Mouse (Mus musculus): ENCODE results near the gene B3galt6. TPM values are rescaled to one million over a fixed set of nuclear protein-coding genes. Genes with fewer than 3 reads are reported as not detected.
A peak's percentile ranks its signal among the peaks of the same experiment; 100 is the strongest.

Gene B3galt6
- total RNA-seq, 2 experiments from 2014 or later = 1.2 to 1.6 TPM

DNA sequence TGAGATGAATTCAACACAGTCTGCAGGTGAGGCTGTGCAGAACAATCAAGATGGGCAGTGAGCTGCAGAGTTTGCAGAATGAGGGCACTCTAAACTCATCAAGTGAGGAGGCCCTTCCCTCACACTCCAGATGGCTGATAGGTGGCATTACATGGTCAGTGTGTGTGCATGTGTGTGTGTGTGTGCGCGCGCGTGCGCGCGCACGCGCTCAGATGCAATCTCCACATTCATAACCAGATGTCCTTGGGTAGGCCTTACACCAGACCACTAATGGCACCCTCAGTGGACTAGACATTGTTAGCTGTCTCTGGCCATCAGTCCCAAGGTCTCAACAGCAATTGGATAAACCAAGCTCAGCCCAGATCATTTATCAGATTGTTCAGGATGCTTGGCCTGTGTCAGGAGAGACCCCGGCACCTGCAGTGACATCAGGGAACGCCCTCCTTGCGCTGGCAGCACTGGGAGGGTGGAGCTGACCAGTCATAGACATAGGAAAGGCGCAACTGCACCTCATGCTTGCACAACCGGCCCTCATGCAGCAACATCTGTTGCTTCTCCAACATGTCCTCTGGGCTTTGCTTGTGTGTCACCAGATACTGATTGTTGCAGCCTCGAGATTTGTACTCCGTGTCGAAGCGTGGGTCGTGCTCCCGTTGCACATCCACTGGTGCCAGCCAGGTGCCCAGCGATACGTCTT lies 1.1 kb downstream of the B3galt6 start:
- no peak for DNase-seq

DNA sequence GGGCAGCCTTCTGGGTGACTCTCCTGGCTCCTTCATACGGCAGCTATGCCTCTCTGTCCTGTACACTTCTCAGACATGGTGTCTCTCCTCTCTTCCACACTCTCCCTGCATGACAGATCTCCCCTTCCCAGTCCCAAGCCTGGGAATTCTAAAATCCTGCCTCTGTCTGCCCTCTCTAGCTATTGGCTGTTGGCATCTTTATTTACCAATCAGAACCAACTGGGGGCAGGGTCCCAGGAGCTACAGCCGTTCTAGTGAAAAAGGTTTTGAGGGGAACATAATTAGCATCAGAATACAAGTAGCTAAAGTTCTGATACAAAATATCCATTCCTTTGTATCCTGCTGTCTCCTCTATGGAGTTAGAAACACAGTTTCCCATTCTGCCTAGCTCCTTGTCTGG lies 8.7 kb downstream of the B3galt6 start:
- DNase-seq = no peak

DNA sequence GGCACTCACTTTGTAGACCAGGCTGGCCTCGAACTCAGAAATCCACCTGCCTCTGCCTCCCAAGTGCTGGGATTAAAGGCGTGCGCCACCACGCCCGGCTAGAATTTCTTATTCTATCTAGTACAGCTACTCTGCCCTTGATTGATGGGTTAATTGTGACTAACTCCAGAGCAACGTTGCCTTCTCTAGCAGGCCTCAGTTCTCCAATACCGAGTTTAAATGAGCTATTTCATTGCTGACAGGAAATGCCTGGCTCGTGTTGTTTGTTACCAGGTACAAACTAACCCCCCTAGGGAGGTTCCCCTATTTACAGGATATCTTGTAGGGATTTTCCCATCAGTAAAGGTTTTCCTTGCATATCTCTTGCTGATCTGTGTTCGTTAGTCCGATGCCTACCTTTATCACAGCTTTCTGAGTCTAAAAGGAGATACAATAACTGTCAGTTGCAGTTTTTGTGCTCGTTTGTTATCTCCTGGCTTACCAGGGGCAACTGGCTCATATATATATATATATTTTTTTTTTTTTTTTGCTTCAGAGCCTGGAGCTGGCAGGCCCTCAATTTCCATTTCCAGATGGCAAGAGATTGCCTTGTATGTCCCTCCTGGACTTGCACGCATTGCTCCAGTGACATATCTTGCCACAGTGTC lies 10.9 kb downstream of the B3galt6 start:
- no peak for DNase-seq

DNA sequence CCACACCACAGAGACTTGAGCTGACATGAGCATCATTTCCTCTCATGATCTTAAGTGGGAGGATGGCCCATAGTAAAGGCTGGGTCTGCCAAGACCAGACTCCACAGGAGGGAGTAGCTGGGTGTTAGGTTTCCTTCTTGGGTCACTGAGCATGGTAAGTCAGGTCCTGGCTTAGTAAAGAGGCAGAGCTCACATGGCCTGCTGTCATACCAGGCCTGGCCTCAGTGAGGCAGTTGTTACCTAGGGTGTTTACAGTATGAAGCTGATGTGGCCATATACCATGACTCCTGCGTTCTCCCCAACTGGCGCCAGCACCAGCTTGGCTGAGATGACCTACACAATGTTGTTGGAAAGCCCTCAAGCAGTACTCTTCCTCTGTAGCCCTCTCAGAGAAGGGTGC lies 19.2 kb downstream of the B3galt6 start:
- no peak for DNase-seq

DNA sequence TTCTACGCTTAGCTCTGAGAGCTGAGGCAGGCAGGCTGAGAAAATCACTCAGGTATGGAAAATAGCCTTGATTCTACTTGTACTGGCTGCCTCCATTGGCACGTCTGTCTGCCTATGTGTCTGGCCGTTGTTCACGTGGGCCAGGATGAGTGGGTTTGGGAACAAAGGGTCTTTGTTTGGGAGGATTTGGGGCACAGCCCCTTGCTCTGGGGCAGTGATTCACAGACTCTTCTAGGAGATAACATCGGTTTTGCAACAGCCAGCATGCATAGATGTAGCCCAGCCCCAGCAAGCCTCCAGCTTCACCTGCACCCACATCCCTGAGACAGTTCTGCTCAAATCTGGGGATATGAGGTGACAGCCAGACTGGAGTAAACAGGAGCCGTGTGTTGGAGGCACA lies 19.8 kb downstream of the B3galt6 start:
- DNase-seq = no peak

DNA sequence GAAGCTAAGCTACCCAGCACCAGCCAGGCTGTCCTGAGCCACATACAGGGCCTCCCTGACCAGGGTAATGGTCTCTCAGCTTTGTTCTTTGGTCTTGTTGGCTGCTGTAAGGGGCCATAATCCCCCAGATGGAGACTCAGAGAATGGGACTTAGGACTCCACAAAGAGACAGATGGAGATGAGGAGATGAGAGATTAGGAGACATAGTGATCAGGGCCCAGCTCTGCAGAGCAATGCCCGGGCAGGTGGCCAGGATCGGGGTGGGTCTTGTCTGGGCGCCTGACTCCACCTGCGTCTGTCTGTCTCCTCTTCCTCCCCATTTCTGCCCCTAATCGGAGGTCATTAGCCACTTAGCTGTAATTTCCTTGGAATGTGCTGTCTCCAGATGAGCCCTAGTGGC lies 22.2 kb downstream of the B3galt6 start:
- DNase-seq = no peak

DNA sequence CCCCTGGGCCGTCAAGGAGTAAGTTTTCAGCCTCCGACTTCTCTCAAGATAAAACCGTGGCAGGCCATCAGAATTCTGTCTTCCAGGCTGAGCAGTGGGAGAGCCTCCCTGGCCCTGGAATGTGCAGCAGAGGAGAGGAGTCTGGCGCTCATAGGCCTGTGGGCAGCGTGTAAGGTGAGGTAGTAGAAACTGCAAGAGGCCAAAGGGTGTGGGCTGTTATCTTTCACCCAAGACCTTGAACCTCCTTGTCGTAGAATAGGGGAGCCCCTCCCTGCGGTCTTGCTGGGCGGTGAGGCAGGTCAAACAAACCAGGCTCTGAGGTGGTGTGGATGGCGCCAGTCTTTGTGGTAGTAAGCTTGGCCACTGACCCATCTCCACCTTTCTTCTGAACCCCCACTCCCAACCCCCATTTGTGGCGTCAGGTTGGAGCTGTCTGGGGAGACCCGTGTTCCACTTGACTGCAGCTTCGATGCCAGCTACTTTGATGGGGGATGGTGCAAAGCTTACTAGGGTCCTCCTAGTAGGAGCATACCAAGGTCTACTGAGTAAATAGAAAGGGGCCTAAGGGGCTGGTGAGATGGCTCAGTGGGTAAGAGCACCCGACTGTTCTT lies 23.3 kb downstream of the B3galt6 start:
- DNase-seq = no peak

DNA sequence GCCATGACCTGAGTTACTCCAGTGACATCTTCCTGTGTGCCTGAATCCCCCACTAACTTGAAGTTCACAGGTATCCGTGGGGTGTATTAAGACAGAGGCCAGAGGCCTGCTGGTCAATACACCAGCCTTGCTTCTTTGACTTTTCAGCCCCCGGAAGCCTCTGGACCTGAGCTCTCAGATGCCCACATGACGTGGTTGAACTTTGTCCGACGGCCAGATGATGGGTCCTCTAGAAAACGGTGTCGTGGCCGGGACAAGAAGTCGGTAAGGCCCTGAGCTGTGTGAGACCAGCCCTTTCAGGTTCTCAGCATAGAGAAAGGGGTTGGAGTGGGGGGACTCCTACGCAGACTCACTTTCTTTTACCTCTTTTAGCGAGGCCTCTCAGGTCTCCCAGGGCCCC lies 28.1 kb downstream of the B3galt6 start:
- DNase-seq = no peak

DNA sequence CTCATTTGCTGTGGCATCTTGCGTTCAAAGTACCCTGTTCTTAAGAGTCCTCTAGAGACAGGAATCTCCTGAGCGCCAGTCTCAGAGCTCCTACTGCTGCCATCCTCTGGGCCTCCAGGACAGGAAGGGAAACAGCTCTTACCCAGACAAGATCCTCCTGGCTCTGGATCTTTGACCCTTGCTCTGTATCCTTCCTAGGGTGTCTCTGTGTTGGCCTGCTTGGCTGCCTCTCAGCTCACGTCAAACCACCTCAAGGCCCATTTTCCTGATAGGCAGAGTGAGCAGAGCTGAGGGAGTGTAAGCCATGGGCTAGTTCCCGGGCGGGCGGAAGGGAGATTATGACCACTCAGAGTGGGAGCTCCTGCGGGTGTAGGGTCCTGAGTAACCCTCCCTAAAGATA lies 29.3 kb downstream of the B3galt6 start:
- DNase-seq = no peak

DNA sequence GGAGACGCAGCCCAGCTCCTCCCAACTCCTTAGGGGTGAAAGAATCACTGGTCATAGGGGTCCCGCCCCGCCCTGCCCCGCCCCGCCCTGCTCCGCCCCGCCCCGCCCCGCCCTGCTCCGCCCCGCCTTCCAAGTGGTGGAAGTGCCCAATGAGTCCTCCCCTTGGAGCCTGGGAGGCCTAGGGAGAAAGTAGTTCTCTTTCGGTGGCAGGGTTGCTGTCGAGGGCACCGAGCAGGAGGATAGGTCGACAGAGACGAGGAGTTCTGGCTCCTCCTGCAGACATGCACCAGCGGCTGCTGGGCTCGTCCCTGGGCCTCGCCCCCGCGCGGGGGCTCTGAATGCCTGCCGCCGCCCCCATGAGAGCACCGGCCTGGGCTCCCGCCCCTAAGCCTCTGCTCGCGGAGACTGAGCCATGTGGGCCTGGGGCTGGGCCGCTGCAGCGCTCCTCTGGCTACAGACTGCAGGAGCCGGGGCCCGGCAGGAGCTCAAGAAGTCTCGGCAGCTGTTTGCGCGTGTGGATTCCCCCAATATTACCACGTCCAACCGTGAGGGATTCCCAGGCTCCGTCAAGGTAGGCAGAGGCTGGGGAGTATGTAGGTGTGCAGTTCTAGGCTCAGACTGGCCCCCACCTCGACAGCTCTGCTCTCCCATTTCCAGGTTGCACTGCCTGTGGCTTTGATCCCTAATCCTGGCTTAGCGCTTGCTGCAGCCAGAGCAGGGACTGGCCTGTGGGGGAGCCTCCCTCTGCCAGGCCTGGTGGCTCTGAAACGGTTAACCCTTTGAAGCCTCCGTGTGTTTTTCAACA lies 30.1 kb downstream of the B3galt6 start, which contains the start of gene C1qtnf12:
Gene C1qtnf12, plus strand, starts transcription at position 152 of the 805 bp plus-strand sequence.
- DNase-seq = peak; percentile 47

DNA sequence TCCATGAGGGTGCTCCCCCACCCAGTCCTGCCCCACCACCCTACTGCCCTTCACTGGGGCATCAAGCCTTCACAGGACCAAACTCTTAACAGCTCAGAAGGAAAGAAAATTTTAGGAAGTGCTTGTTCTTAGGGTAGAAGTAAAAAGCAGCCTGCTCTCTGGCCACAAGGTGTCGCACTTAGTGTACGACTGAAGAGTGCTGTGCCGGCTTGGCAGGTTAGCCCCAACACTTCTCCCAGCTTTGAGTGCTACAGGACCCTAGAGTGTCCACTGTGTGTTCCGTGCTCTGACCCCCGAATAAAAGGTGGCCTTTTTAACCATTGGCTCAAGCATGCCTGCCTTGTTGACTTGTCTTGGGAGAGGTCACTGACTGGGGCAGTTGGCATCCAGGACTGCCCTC lies 33.2 kb downstream of the B3galt6 start:
- DNase-seq = peak; percentile 46

DNA sequence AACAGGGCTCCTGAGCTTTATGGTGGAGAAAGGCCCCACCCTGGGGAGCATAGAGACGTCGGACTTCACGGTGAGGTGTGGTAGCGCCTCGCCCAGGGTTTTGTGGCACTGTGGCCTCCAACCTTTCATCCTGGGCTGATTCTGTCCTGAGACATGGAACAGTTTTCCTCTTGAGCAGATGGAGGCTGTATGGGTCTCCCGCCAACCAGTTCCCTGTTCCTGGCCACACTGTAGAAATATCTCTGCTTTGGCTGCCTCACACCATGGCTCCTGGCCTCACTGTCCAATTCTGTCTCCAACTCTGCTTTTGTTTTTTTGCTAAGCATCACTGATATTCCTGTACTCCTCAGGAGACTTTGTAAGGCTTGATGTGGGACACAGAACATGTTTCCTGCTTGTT lies 37.0 kb downstream of the B3galt6 start:
- DNase-seq = no peak

DNA sequence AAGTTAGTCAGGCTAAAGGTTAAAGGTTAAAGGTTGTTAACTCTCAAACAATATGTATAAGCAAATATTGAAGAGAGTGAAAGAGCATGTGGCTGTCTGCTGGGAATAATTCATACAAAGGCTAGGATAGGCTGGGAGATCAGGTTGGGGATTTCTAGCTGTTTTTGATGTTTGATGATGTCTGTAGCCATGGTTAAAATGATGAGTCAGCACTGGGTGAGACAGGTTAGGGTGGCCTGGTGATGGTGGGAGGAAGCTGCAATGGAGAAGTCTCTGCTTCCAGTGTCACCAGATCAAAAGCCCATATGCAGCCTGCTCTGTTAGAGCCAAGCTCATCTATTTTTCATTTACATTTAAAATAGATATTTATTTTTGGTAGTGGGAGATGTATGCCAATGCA lies 45.4 kb downstream of the B3galt6 start:
- DNase-seq = no peak

DNA sequence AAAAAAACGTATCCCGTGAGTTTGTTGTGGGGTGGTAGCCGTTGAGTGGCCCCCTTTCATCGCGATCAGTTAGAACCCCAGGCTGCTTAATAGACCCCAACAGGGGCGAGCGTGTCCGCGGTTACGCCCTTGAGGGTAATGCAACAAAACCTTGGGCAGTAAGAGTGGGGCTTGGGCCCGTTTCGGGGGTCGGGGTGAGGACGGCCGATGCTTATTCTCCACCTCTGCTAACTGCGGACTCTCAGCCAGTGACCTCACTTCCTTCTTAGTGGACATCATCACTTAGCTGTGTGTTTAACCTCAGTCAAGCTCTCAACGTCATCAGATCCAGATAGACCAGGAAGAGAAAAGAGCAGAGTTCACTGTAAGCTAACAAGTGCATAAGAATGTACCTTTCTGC lies 48.2 kb downstream of the B3galt6 start:
- DNase-seq = no peak

DNA sequence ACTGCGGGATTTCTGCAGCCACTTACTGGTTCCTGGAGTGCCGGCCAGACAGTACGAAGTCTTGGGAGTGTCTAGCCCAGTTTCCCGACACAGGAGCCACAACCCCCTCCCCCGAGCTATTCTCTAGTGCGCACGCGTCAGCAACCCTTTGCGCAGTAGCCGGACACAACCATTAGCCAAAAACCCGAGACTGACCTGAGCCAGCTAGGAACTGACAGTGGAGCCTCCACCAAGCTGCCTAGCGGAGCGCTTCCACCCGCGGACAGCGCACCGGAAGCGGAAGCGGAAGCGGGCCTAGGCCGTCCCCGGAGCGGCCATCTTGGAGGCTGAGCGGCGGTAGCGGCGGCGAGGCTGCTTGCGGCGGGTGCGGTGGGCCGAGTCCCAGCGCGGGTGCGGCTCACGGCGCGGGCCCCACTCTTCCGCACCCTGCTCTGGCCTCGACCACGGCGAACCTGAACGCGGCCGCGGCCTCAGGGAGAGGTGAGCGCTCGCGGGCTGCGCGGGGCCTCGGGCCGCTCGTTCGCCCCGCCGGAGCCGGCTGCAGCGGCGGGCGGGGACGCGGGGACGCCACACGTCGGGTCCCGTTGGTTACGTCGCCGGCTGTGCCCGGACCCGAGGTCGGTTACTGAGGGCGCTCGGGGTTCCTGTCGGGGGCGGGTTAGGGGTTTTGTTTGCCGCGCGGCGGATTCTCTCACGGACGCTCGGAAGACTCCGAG lies 48.8 kb downstream of the B3galt6 start, which contains the start of gene Ube2j2:
Gene Ube2j2, plus strand, starts transcription at position 298 of the 716 bp plus-strand sequence.
- peak; percentile 97 for DNase-seq

DNA sequence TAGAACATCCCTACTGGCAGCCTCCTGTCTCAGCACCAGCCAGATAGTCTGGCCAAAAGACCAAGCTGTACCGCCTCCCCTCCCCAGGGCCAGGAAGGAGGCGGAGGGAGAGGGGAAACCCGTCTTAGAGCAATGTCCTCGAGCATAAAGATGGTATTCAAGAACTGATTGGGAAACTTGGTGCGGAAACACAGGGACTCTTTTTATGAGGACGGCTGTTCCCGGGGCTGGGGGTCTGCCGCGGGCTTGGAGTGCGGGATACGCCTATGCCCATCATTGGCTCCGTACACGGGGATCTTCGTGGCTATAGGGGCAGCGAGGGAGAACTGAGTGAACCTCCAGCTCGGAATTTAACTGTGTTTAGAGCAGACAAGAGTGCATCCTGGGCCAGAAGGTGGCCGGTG lies 49.4 kb downstream of the B3galt6 start:
- peak; percentile 84 for DNase-seq

Other genes with a start within 250 kb of the B3galt6 start
- 10 to 100 TPM; 26.3 to 31.4 TPM for gene Atad3a, start 231.6 kb downstream of the B3galt6 start, total RNA-seq (2021)
- gene Vwa1, start 218.0 kb downstream of the B3galt6 start, total RNA-seq (2021) = 1 to 10 TPM; 5.0 to 5.4 TPM
- gene Tmem88b, start 206.8 kb downstream of the B3galt6 start, total RNA-seq (2021) = under 1 TPM; 0.88 to 0.92 TPM
- gene Ankrd65, start 202.2 kb downstream of the B3galt6 start, total RNA-seq (2021) = not detected
- 10 to 100 TPM; 45.1 to 47.7 TPM for gene Mrpl20, start 189.8 kb downstream of the B3galt6 start, total RNA-seq (2021)
- gene Ccnl2, start 180.2 kb downstream of the B3galt6 start, total RNA-seq (2021) = 10 to 100 TPM; 20.4 to 26.6 TPM
- 10 to 100 TPM; 68.4 to 70.9 TPM for gene Aurkaip1, start 161.4 kb downstream of the B3galt6 start, total RNA-seq (2021)
- 10 to 100 TPM; 37.5 to 37.6 TPM for gene Mxra8, start 153.0 kb downstream of the B3galt6 start, total RNA-seq (2021)
- gene Dvl1, start 145.2 kb downstream of the B3galt6 start, total RNA-seq (2021) = 100 to 1,000 TPM in 1 of 2 experiments, 10 to 100 TPM in 1; 100.0 to 103 TPM
- under 1 TPM in 1 of 2 experiments, not detected in 1; 0.11 TPM for gene Tas1r3, start 129.3 kb downstream of the B3galt6 start, total RNA-seq (2021)
- 10 to 100 TPM; 15.6 to 16.6 TPM for gene Cptp, start 123.2 kb downstream of the B3galt6 start, total RNA-seq (2021)
- 10 to 100 TPM; 14.1 to 17.9 TPM for gene Ints11, start 123.1 kb downstream of the B3galt6 start, total RNA-seq (2021)
- 10 to 100 TPM; 10.2 to 11.2 TPM for gene Pusl1, start 100.9 kb downstream of the B3galt6 start, total RNA-seq (2021)
- gene Acap3, start 100.8 kb downstream of the B3galt6 start, total RNA-seq (2021) = 10 to 100 TPM in 1 of 2 experiments, 1 to 10 TPM in 1; 7.2 to 10.4 TPM
- gene Ube2j2, start 48.8 kb downstream of the B3galt6 start, total RNA-seq (2021) = 10 to 100 TPM; 50.2 to 50.8 TPM
- gene C1qtnf12, start 30.3 kb downstream of the B3galt6 start, total RNA-seq (2021) = 10 to 100 TPM; 14.7 to 16.1 TPM
- 10 to 100 TPM; 67.0 to 79.3 TPM for gene Sdf4, start 223 bp upstream of the B3galt6 start, total RNA-seq (2021)
- under 1 TPM; 0.51 to 0.80 TPM for gene Tnfrsf4, start 21.2 kb upstream of the B3galt6 start, total RNA-seq (2021)
- gene Tnfrsf18, start 33.5 kb upstream of the B3galt6 start, total RNA-seq (2021) = not detected
- not detected for gene Ttll10, start 66.8 kb upstream of the B3galt6 start, total RNA-seq (2021)
- gene 9430015G10Rik, start 117.3 kb upstream of the B3galt6 start, total RNA-seq (2021) = 1 to 10 TPM; 2.2 to 4.3 TPM
- not detected for gene Rnf223, start 137.9 kb upstream of the B3galt6 start, total RNA-seq (2021)
- 10 to 100 TPM in 1 of 2 experiments, 1 to 10 TPM in 1; 9.7 to 11.3 TPM for gene Agrn, start 204.8 kb upstream of the B3galt6 start, total RNA-seq (2021)
- gene Isg15, start 208.2 kb upstream of the B3galt6 start, total RNA-seq (2021) = 1 to 10 TPM; 1.0 to 1.1 TPM
- 1 to 10 TPM; 2.9 to 3.9 TPM for gene AW011738, start 210.7 kb upstream of the B3galt6 start, total RNA-seq (2021)
- 100 to 1,000 TPM; 169 to 182 TPM for gene Perm1, start 223.2 kb upstream of the B3galt6 start, total RNA-seq (2021)
- 1 to 10 TPM; 5.4 to 6.9 TPM for gene Plekhn1, start 242.2 kb upstream of the B3galt6 start, total RNA-seq (2021)
- 10 to 100 TPM; 26.7 to 27.9 TPM for gene Noc2l, start 243.4 kb upstream of the B3galt6 start, total RNA-seq (2021)